In genomic region chr13:106918322-106919050, GRCm38 (mm10) we compare ENCODE assay signal across 8 mouse cellular contexts. TPM values are rescaled to one million over a fixed set of nuclear protein-coding genes. Genes with fewer than 3 reads are reported as not detected.
A peak's percentile ranks its signal among the peaks of the same experiment; 100 is the strongest.
DNase-seq lines count a peak whose midpoint lies in the region; ATAC-seq and TF ChIP-seq lines count a peak whose summit lies in the region.

No protein-coding gene starts in this region.

- WGBS in heart, embryonic 16.5 days: 39% methylated on average over 7 of the region's 7 CpGs

- no peak for TF ChIP-seq CTCF in brain, embryonic 14.5 days (IDR thresholded peaks at IDR 0.05; ENCODE audit: borderline replicate concordance, extremely low read depth, insufficient read depth, insufficient read length)

- TF ChIP-seq POLR2A in brain, embryonic 14.5 days (IDR thresholded peaks at IDR 0.05; ENCODE audit: borderline replicate concordance, extremely low read depth, insufficient read depth, insufficient read length, poor library complexity, severe bottlenecking): no peak

- DNase-seq in heart, postnatal 4 days: no peak
- DNase-seq in CD4-positive helper T cell, adult 2 months (ENCODE audit: low read depth, low spot score): peak; percentile 41
- peak; percentile 85 for DNase-seq in brain, embryonic 14.5 days (ENCODE audit: low read depth)
- DNase-seq in lung, postnatal 14 days: peak; percentile 7
- no peak for DNase-seq in ovary, postnatal 14 days (ENCODE audit: low spot score)
- DNase-seq in gastrocnemius, postnatal 25 days: no peak
- DNase-seq in layer of hippocampus, postnatal 25 days (ENCODE audit: extremely low spot score in 1 of 2, low spot score in 1 of 2): no peak

- H3K4me2 ChIP-seq in heart, embryonic 16.5 days (ENCODE audit: low read depth, low read length): no peak overlapping the region

- H3K9ac ChIP-seq in heart, embryonic 16.5 days (ENCODE audit: low read length): no peak overlapping the region

- H3K27ac ChIP-seq in heart, embryonic 16.5 days (ENCODE audit: low read length): no peak overlapping the region; the same call in 1 of the 2 replicates

- no peaks in the 10 kb centered on the region for H3K9me3 ChIP-seq in heart, embryonic 16.5 days (replicated peaks; ENCODE audit: control insufficient read depth, low read length)

- ATAC-seq in heart, embryonic 16.5 days (replicated peaks; ENCODE audit: extremely low read depth, insufficient read depth, low FRiP score): peak; percentile 58

- H3K36me3 ChIP-seq in heart, embryonic 16.5 days (ENCODE audit: control insufficient read depth, insufficient read depth): peaks cover 22% of the 10 kb centered on the region

- peaks cover 6% of the 10 kb centered on the region for H3K4me1 ChIP-seq in heart, embryonic 16.5 days (ENCODE audit: control insufficient read depth, insufficient read depth, low read length)

- H3K4me3 ChIP-seq in heart, embryonic 16.5 days (ENCODE audit: low read length): no peak overlapping the region

- no peaks in the 10 kb centered on the region for H3K27me3 ChIP-seq in heart, embryonic 16.5 days (ENCODE audit: control insufficient read depth, insufficient read depth, low read length)

RNA-seq across cellular contexts. Expression of gene Ipo11, which starts 18.3 kb away (rescaled TPM):
- polyA plus RNA-seq in heart, embryonic 16.5 days (2015; fragmentation: Nextera tagmentation; extraction: Ambion mirVana): 56.1 and 61.5 TPM in 2 replicates
- 10 to 100 TPM; 36.4 to 41.3 TPM for total RNA-seq in heart, postnatal 4 days (2021)
- 39.7 and 40.4 TPM in 2 replicates for polyA plus RNA-seq in brain, embryonic 14.5 days (2012; rRNA removed)
- total RNA-seq in gastrocnemius, postnatal 25 days (2021): 10 to 100 TPM; 16.5 TPM
- total RNA-seq in layer of hippocampus, postnatal 25 days (2021): 10 to 100 TPM; 59.6 to 67.9 TPM

RNA-seq across cellular contexts. Expression of gene Dimt1, which starts 28.4 kb away (rescaled TPM):
- polyA plus RNA-seq in heart, embryonic 16.5 days (2015; fragmentation: Nextera tagmentation; extraction: Ambion mirVana): 24.5 and 25.2 TPM in 2 replicates
- total RNA-seq in heart, postnatal 4 days (2021): 10 to 100 TPM; 12.8 to 14.1 TPM
- polyA plus RNA-seq in brain, embryonic 14.5 days (2012; rRNA removed): 24.9 and 37.5 TPM in 2 replicates
- 1 to 10 TPM; 4.3 to 6.6 TPM for total RNA-seq in gastrocnemius, postnatal 25 days (2021)
- total RNA-seq in layer of hippocampus, postnatal 25 days (2021): 10 to 100 TPM; 19.5 to 25.0 TPM

Comparison
In these comparisons a context has a peak if more than half of its experiments do, and no peak if none do; other contexts are left out.
1. DNase-seq: peak in CD4-positive helper T cell, adult 2 months (single experiment), brain, embryonic 14.5 days (single experiment) and lung, postnatal 14 days (single experiment); none in heart, postnatal 4 days (single experiment), ovary, postnatal 14 days (single experiment), gastrocnemius, postnatal 25 days (single experiment) and layer of hippocampus, postnatal 25 days (0 of 2).